Mouse (Mus musculus): ENCODE data around the gene Trp53i13.

DNA sequence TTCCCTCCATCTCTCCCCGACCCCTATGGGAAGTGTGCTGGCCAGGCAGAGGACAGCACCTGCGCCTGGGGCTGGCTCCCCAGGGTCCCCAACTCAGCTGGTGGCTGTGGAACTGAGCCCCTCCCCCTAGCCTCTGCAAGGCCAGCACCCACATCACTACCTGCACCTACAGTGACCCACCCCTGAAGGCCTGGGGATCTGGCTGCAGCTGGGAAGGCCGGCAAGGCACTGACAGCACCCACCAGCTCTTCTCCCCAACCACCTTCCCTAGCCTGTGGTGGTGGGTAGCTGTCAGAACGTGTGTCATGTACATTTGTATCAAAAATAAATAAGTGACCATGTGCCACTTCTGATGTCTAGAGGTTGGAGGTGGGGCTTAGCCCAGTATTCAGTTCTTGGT lies 8.4 kb downstream of the Trp53i13 start:
- TF ChIP-seq CTCF (conservative IDR thresholded peaks at IDR 0.05; ENCODE audit: insufficient read depth, insufficient read length, low read depth, low read length) = no peak
- no peak for TF ChIP-seq POLR2A (IDR thresholded peaks at IDR 0.05; ENCODE audit: low read depth, low read length)
